Mouse (Mus musculus): Measurements from ENCODE around the gene Hip1. TPM values are rescaled to one million over a fixed set of nuclear protein-coding genes. Genes with fewer than 3 reads are reported as not detected.

Gene Hip1
- polyA plus RNA-seq, 1 experiment from 2014 or later, result 2.7 TPM

- WGBS (ENCODE audit: insufficient replicate concordance), result 74% methylated on average over 4 of the region's 4 CpGs
- no peak for ATAC-seq
- no peaks in the 10 kb centered on the region for H3K27me3 ChIP-seq (ENCODE audit: insufficient read depth, low read length)
- no peak overlapping the region for H3K4me2 ChIP-seq (ENCODE audit: low read depth, low read length)
- TF ChIP-seq EP300 (IDR thresholded peaks at IDR 0.05; ENCODE audit: low read depth) (no peak), CTCF (IDR thresholded peaks at IDR 0.05; ENCODE audit: low read depth) (no peak)
- DNase-seq, result no peak
- no peaks in the 10 kb centered on the region for H3K36me3 ChIP-seq (replicated peaks; ENCODE audit: insufficient read depth, low read length)
- H3K4me1 ChIP-seq (ENCODE audit: insufficient read depth), result no peaks in the 10 kb centered on the region
- no peak overlapping the region for H3K4me3 ChIP-seq (ENCODE audit: low read depth, low read length)
- no peak overlapping the region for H3K27ac ChIP-seq (ENCODE audit: low read depth)
- no peak overlapping the region for H3K9ac ChIP-seq (replicated peaks)
- peaks cover 8% of the 10 kb centered on the region; the same call in 1 of the 2 replicates for H3K9me3 ChIP-seq (ENCODE audit: low read length)
Observed at GRCm38 (mm10) chr5:135513131-135513530, 31.8 kb downstream of the Hip1 start.

DNA sequence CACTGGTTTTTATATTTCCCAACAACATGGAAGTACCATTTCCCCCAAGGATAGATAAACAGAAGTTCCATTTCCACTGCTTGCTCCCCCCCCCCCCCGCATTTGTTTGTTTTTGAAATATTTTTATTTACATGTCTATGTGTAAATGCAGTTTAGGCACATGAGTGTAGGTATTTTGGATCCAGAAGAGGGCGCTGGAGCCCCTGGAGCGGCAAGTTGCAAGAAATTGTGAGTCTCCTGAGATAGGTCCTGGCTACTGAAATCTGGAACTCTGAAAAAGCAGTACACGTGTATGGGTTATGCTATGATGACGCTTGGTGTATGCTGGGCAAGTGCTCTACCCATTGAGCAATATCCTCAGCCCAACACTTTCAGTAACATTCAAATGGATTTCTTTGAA is 33.8 kb downstream of the Hip1 start:
- WGBS (ENCODE audit: insufficient replicate concordance), result 50% methylated on average over 5 of the region's 5 CpGs
- ATAC-seq, result no peak
- peak; percentile 29 for TF ChIP-seq CTCF (IDR thresholded peaks at IDR 0.05; ENCODE audit: low read depth)
- TF ChIP-seq EP300 (IDR thresholded peaks at IDR 0.05; ENCODE audit: low read depth), result no peak
- Histone ChIP-seq H3K4me2 (ENCODE audit: low read depth, low read length) (no peak overlapping the region), H3K4me3 (ENCODE audit: low read depth, low read length) (no peak overlapping the region), H3K27me3 (ENCODE audit: insufficient read depth, low read length) (no peaks in the 10 kb centered on the region), H3K9ac (replicated peaks) (no peak overlapping the region), H3K27ac (ENCODE audit: low read depth) (no peak overlapping the region), H3K9me3 (ENCODE audit: low read length) (peaks cover 6% of the 10 kb centered on the region; the same call in 1 of the 2 replicates), H3K4me1 (ENCODE audit: insufficient read depth) (no peaks in the 10 kb centered on the region), H3K36me3 (replicated peaks; ENCODE audit: insufficient read depth, low read length) (no peaks in the 10 kb centered on the region)
- DNase-seq, result no peak

DNA sequence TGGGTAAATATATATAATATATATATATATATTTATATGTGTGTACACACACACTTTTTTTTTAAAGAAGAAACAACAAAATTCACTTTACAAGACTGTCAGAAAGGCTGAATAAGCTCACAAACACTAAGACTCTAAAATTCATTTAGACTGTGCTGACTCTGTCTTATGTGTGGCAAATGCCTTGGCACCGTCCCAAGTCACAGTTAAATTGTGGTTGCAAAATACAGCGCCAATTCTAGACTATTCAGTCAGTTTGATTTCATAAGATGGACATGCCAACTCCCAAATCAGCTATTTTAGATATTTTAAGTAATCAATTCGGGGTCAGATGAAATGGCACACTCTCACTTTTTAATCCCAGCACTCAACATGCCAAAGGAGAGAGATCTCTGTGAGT is 36.6 kb downstream of the Hip1 start:
- Histone ChIP-seq H3K9ac (replicated peaks) (no peak overlapping the region), H3K4me3 (ENCODE audit: low read depth, low read length) (no peak overlapping the region), H3K9me3 (ENCODE audit: low read length) (no peaks in the 10 kb centered on the region), H3K4me2 (ENCODE audit: low read depth, low read length) (no peak overlapping the region), H3K4me1 (ENCODE audit: insufficient read depth) (no peaks in the 10 kb centered on the region), H3K27ac (ENCODE audit: low read depth) (no peak overlapping the region), H3K27me3 (ENCODE audit: insufficient read depth, low read length) (no peaks in the 10 kb centered on the region), H3K36me3 (replicated peaks; ENCODE audit: insufficient read depth, low read length) (no peaks in the 10 kb centered on the region)
- ATAC-seq (no peak), DNase-seq (no peak)
- TF ChIP-seq CTCF (IDR thresholded peaks at IDR 0.05; ENCODE audit: low read depth) (no peak), EP300 (IDR thresholded peaks at IDR 0.05; ENCODE audit: low read depth) (no peak)
- WGBS (ENCODE audit: insufficient replicate concordance), result 65% methylated on average over 3 of the region's 3 CpGs

DNA sequence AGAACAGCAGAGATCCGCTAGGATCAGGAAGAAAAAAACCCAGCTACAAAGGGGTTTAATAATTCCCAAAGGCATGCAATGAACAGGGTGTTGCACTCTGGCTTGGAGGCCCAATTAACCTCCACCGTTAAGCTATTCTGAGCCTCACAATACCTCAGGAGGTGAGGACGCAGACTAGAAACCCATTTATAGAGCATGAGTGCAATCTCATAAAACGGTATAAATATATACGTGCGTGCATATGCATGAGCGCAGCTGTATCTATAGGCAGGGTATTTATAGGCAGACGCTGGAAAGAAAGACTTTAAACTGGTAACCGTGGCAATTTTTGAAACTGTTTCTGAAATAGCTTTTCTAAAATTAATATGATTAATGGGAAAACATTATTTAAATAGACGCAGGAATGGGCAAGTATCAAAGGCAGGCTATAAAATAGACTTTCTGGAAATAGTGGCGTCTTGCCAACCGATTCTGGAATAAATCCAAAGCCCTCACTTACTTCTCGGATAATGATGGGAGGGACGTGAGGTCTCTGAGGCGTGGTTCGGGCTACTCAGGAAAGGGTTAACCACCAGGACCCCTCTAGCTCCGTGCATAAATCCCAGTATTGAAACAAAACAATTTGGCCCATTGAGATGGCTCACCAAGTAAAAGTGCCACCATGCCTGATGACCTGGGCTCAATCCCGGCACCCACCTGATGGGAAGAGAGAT is 37.2 kb downstream of the Hip1 start:
- 78% methylated on average over 18 of the region's 18 CpGs for WGBS (ENCODE audit: insufficient replicate concordance)
- no peaks in the 10 kb centered on the region for H3K36me3 ChIP-seq (replicated peaks; ENCODE audit: insufficient read depth, low read length)
- H3K27ac ChIP-seq (ENCODE audit: low read depth), result no peak overlapping the region
- no peak overlapping the region for H3K9ac ChIP-seq (replicated peaks)
- H3K9me3 ChIP-seq (ENCODE audit: low read length), result no peaks in the 10 kb centered on the region
- TF ChIP-seq CTCF (IDR thresholded peaks at IDR 0.05; ENCODE audit: low read depth), result no peak
- TF ChIP-seq EP300 (IDR thresholded peaks at IDR 0.05; ENCODE audit: low read depth), result no peak
- H3K4me3 ChIP-seq (ENCODE audit: low read depth, low read length), result no peak overlapping the region
- no peak overlapping the region for H3K4me2 ChIP-seq (ENCODE audit: low read depth, low read length)
- no peaks in the 10 kb centered on the region for H3K27me3 ChIP-seq (ENCODE audit: insufficient read depth, low read length)
- no peaks in the 10 kb centered on the region for H3K4me1 ChIP-seq (ENCODE audit: insufficient read depth)
- ATAC-seq (no peak), DNase-seq (no peak)

- no peaks in the 10 kb centered on the region for H3K9me3 ChIP-seq (ENCODE audit: low read length)
- H3K27me3 ChIP-seq (ENCODE audit: insufficient read depth, low read length), result no peaks in the 10 kb centered on the region
- no peaks in the 10 kb centered on the region for H3K4me1 ChIP-seq (ENCODE audit: insufficient read depth)
- DNase-seq, result no peak
- WGBS (ENCODE audit: insufficient replicate concordance), result 62% methylated on average over 5 of the region's 5 CpGs
- H3K27ac ChIP-seq (ENCODE audit: low read depth), result no peak overlapping the region
- no peak for ATAC-seq
- no peaks in the 10 kb centered on the region for H3K36me3 ChIP-seq (replicated peaks; ENCODE audit: insufficient read depth, low read length)
- no peak overlapping the region for H3K4me3 ChIP-seq (ENCODE audit: low read depth, low read length)
- TF ChIP-seq CTCF (IDR thresholded peaks at IDR 0.05; ENCODE audit: low read depth) (no peak), EP300 (IDR thresholded peaks at IDR 0.05; ENCODE audit: low read depth) (no peak)
- no peak overlapping the region for H3K4me2 ChIP-seq (ENCODE audit: low read depth, low read length)
- H3K9ac ChIP-seq (replicated peaks), result no peak overlapping the region
Observed at GRCm38 (mm10) chr5:135505442-135505841, 39.5 kb downstream of the Hip1 start.

DNA sequence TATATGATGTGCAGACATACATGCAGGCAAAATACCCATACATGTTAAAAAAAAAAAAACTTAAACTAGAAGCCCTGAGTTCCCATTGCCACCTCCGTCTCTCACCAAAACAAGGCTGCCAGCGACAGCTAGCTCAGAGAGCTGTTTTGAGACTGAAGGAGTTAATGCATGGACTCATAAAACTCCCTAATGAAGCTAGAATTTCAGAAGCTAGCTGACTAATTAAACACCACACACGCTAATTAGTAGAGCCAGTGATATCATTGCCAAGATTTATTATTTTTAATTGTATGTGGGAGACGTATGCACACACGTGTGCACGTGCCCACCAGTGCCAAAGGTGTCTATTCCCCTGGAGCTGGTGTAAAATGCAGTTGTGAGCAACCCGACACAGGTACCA is 42.0 kb downstream of the Hip1 start:
- Histone ChIP-seq H3K4me2 (ENCODE audit: low read depth, low read length) (no peak overlapping the region), H3K9me3 (ENCODE audit: low read length) (no peaks in the 10 kb centered on the region), H3K27ac (ENCODE audit: low read depth) (no peak overlapping the region), H3K4me1 (ENCODE audit: insufficient read depth) (no peaks in the 10 kb centered on the region), H3K9ac (replicated peaks) (no peak overlapping the region), H3K36me3 (replicated peaks; ENCODE audit: insufficient read depth, low read length) (no peaks in the 10 kb centered on the region), H3K27me3 (ENCODE audit: insufficient read depth, low read length) (no peaks in the 10 kb centered on the region), H3K4me3 (ENCODE audit: low read depth, low read length) (no peak overlapping the region)
- DNase-seq, result no peak
- TF ChIP-seq CTCF (IDR thresholded peaks at IDR 0.05; ENCODE audit: low read depth) (no peak), EP300 (IDR thresholded peaks at IDR 0.05; ENCODE audit: low read depth) (no peak)
- ATAC-seq, result no peak
- WGBS (ENCODE audit: insufficient replicate concordance), result 76% methylated on average over 7 of the region's 7 CpGs
